Mouse (Mus musculus): ENCODE data around the gene Vmn1r21. TPM values are rescaled to one million over a fixed set of nuclear protein-coding genes. Genes with fewer than 3 reads are reported as not detected.

The Vmn1r21 gene
- polyA plus RNA-seq, 1 experiment from 2014 or later, result not detected

DNA sequence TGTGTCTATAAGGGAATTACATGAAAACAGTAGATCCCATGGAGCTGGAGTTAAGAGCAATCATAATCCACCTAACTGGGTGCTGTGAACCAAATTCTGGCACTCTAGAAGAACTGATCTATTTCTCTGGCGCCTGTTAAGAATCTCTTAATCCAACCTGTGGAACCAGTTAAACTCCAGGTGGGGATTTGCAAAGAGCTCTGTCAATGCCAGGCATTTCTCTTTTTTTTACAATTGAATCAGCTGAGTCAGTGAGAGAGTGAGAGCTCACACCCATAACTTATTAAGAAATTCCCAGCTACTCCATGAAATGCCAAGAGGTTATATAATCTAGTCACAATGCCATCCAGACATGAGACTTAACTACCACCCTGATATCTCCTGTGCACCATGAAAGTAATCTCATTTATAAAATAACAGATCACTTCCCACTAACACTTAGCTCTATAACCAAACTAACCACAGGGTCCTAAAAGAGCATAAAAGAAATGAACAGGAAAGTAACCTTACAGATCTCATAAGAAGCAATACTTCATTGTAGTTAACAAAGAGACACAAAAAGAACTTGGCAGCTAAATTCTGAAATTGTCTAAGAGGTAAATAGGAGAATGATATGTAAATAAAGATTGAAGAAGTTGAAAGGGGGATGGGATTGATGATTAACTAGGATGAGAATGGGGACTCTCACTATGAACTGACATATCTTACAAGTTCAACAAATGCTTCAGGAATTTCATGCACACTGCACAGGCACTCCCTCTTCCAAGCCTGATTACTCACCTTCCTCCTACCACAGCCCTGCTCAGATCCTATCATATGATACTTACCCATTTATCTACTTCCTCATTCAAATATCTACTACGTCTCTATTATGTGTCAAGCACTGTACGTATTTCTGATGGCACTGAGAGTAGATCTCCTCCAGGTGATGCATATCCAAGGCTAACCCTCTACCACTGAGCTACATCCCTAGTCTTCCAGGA lies 38.1 kb downstream of the Vmn1r21 start:
- 0 out of 2 replicates have a peak, but pooled peaks cover 5% of the 10 kb centered on the region for H3K36me3 ChIP-seq
- H3K27me3 ChIP-seq (replicated peaks), result no peaks in the 10 kb centered on the region
- ATAC-seq (ENCODE audit: insufficient number of reproducible peaks, low FRiP score), result no peak
- WGBS, result 72% methylated on average over 3 of the region's 3 CpGs
- H3K4me3 ChIP-seq, result no peak overlapping the region
- H3K27ac ChIP-seq (ENCODE audit: poor library complexity, severe bottlenecking), result no peak overlapping the region
- H3K9ac ChIP-seq, result no peak overlapping the region
- no peaks in the 10 kb centered on the region for H3K9me3 ChIP-seq (replicated peaks)
- peaks cover 8% of the 10 kb centered on the region for H3K4me1 ChIP-seq (replicated peaks)
- no peak overlapping the region for H3K4me2 ChIP-seq

DNA sequence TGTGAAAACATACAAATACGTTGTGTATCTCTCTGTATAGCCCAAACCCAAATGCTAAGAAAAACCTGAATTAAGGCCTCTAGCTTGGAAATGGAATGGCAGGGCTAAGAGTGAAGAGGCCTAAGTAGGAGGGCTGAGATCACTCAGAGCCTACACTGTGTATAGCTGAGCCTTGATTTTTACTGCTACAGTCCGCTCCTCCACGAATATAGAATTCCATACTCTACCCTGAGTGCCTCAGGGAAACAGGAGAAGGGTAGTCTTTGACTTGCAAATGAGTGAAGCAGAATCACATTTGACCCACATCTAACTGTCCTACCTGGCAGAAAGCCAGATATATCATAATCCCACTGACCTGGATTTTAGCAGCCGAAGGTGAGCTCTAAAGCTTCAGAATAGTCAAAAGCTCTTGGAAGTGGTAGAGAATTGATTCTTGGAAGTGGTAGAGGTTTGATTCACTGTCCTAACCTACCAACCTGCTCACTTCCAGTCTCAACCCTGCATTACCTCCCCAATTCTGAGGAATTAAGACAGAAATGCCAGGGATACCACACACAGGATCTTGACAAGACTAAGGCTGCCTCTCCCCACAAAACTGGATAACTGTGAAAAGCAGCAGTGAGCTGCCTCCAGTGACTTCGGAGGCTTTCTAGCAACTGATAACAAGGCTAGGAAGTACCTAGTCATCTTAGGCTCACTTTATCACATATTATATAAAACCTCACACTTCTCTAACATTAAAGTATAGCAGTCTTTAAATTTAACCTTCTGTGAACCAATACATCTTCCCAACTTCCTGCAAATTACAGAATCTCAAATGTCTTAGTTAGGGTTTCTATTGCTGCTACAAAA lies 44.7 kb downstream of the Vmn1r21 start:
- Histone ChIP-seq H3K9me3 (replicated peaks) (no peaks in the 10 kb centered on the region), H3K4me2 (no peak overlapping the region), H3K4me3 (no peak overlapping the region), H3K9ac (no peak overlapping the region), H3K27me3 (replicated peaks) (no peaks in the 10 kb centered on the region), H3K27ac (ENCODE audit: poor library complexity, severe bottlenecking) (no peak overlapping the region), H3K4me1 (replicated peaks) (peaks cover 4% of the 10 kb centered on the region), H3K36me3 (0 out of 2 replicates have a peak, but pooled peaks cover 9% of the 10 kb centered on the region)
- WGBS, result 81% methylated on average over 5 of the region's 5 CpGs
- ATAC-seq (ENCODE audit: insufficient number of reproducible peaks, low FRiP score), result no peak

DNA sequence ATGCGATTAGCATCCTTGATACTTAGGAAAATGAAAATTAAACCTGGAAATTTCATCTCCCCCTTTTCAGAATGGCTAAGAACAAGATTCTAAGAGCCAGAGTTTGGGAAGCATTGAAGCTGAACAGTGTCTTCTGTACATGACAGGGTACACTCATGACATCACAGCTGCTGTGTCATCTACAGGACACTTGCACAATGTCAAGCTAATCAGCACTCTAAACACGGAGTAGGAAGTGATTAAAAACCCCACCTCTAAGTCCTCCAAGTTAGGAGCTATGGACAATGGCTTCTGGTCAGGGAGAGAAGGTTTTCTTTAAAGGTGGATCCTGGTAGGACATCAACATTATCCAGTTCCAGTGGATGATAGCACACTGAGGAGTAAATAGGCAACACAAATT lies 47.0 kb downstream of the Vmn1r21 start:
- H3K27ac ChIP-seq (ENCODE audit: poor library complexity, severe bottlenecking), result no peak overlapping the region
- H3K4me3 ChIP-seq, result no peak overlapping the region
- no peak overlapping the region for H3K9ac ChIP-seq
- ATAC-seq (ENCODE audit: insufficient number of reproducible peaks, low FRiP score), result no peak
- H3K27me3 ChIP-seq (replicated peaks), result no peaks in the 10 kb centered on the region
- H3K9me3 ChIP-seq (replicated peaks), result no peaks in the 10 kb centered on the region
- 0 out of 2 replicates have a peak, but pooled peaks cover 6% of the 10 kb centered on the region for H3K36me3 ChIP-seq
- peaks cover 4% of the 10 kb centered on the region for H3K4me1 ChIP-seq (replicated peaks)
- WGBS, result 51% methylated on average over 2 of the region's 2 CpGs
- no peak overlapping the region for H3K4me2 ChIP-seq

DNA sequence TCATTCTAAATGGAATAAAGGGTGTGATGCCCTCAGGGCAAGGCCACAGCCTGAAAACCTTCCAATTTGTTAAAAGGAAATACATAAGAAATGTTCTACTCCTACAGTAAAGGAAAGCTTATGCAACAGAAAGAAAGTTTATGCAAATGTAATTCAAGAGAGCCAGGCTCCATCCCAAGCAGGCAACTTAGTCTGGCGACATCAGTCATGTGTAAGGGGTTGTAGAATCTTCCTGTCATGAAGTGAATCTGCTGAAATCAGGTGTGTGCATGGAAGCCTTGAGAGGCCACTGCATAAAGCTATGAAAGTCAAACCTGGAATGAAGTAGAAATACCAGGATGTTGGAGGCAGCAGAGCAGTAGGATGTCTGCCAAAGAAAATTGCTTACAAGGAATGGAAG lies 51.2 kb downstream of the Vmn1r21 start:
- WGBS, result 82% methylated on average over 1 of the region's 1 CpGs
- ATAC-seq (ENCODE audit: insufficient number of reproducible peaks, low FRiP score), result no peak
- Histone ChIP-seq H3K9ac (no peak overlapping the region), H3K4me3 (no peak overlapping the region), H3K36me3 (no peaks in the 10 kb centered on the region), H3K27ac (ENCODE audit: poor library complexity, severe bottlenecking) (no peak overlapping the region), H3K4me1 (replicated peaks) (peaks cover 16% of the 10 kb centered on the region), H3K9me3 (replicated peaks) (no peaks in the 10 kb centered on the region), H3K27me3 (replicated peaks) (no peaks in the 10 kb centered on the region), H3K4me2 (no peak overlapping the region)

- Histone ChIP-seq H3K36me3 (no peaks in the 10 kb centered on the region), H3K27me3 (replicated peaks) (no peaks in the 10 kb centered on the region), H3K4me1 (replicated peaks) (peaks cover 11% of the 10 kb centered on the region), H3K9me3 (replicated peaks) (no peaks in the 10 kb centered on the region), H3K4me2 (no peak overlapping the region), H3K27ac (ENCODE audit: poor library complexity, severe bottlenecking) (no peak overlapping the region), H3K4me3 (no peak overlapping the region), H3K9ac (no peak overlapping the region)
- 87% methylated on average over 3 of the region's 3 CpGs for WGBS
- no peak for ATAC-seq (ENCODE audit: insufficient number of reproducible peaks, low FRiP score)
Measured at GRCm38 (mm10) chr6:57796853-57797423, 53.2 kb downstream of the Vmn1r21 start.

DNA sequence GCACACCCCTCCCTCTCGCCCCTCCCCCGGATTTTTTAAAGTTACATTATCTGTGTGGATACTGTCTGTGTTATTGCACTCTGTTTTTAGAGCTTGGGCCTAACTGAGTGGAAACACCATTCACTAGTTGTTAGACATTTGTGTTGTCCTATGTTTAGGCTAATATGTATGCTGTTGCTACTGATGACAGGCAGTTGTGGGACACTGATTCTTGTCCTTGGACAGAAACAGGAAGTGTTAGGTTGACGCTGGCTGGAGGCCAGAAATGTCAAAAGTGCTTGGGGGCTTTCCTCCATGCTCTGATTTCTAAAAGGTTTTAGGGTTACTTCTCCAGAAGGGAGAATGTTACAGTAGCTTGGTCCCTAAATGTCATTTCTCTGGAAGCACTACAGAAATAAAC lies 54.3 kb downstream of the Vmn1r21 start:
- no peaks in the 10 kb centered on the region for H3K9me3 ChIP-seq (replicated peaks)
- H3K4me1 ChIP-seq (replicated peaks), result peaks cover 11% of the 10 kb centered on the region
- ATAC-seq (ENCODE audit: insufficient number of reproducible peaks, low FRiP score), result peak; percentile 42; the same call in 1 of the 2 replicates
- WGBS, result 38% methylated on average over 3 of the region's 3 CpGs
- H3K4me2 ChIP-seq, result no peak overlapping the region
- H3K9ac ChIP-seq, result no peak overlapping the region
- no peak overlapping the region for H3K4me3 ChIP-seq
- peaks cover 1% of the 10 kb centered on the region; the same call in 1 of the 2 replicates for H3K36me3 ChIP-seq
- H3K27me3 ChIP-seq (replicated peaks), result no peaks in the 10 kb centered on the region
- H3K27ac ChIP-seq (ENCODE audit: poor library complexity, severe bottlenecking), result peak overlapping the region; percentile 63; the same call in 1 of the 2 replicates

Other genes with a start within 250 kb of the Vmn1r21 start
- 25.1 and 26.1 TPM in 2 replicates for gene Pyurf, start 158.3 kb downstream of the Vmn1r21 start, polyA plus RNA-seq (2016; fragmentation: Nextera tagmentation; extraction: Ambion mirVana)
- 18.7 and 21.1 TPM in 2 replicates for gene Lancl2, start 147.8 kb downstream of the Vmn1r21 start, polyA plus RNA-seq (2016; fragmentation: Nextera tagmentation; extraction: Ambion mirVana)
- 33.3 and 39.1 TPM in 2 replicates for gene Vopp1, start 25.2 kb downstream of the Vmn1r21 start, polyA plus RNA-seq (2016; fragmentation: Nextera tagmentation; extraction: Ambion mirVana)
- not detected in 2 replicates for gene Vmn1r22, start 57.7 kb upstream of the Vmn1r21 start, polyA plus RNA-seq (2016; fragmentation: Nextera tagmentation; extraction: Ambion mirVana)
- not detected in 2 replicates for gene Vmn1r23, start 76.5 kb upstream of the Vmn1r21 start, polyA plus RNA-seq (2016; fragmentation: Nextera tagmentation; extraction: Ambion mirVana)
- not detected in 2 replicates for gene Vmn1r24, start 111.2 kb upstream of the Vmn1r21 start, polyA plus RNA-seq (2016; fragmentation: Nextera tagmentation; extraction: Ambion mirVana)
- gene Vmn1r25, start 130.5 kb upstream of the Vmn1r21 start, polyA plus RNA-seq (2016; fragmentation: Nextera tagmentation; extraction: Ambion mirVana), result not detected in 2 replicates
- not detected in 2 replicates for gene Vmn1r26, start 164.8 kb upstream of the Vmn1r21 start, polyA plus RNA-seq (2016; fragmentation: Nextera tagmentation; extraction: Ambion mirVana)